Mouse (Mus musculus) stomach, embryonic 14.5 days (tissue): Measurements from ENCODE around the gene Gm5767. TPM values are rescaled to one million over a fixed set of nuclear protein-coding genes. Genes with fewer than 3 reads are reported as not detected.
"Not testable (repeated sequence)": the region's sequence is repeated elsewhere in the genome, so short reads cannot be mapped to it uniquely, and the experiment has no call there.

ENCODE experiments used
- ATAC-seq: fragments of 200-750 bp; cut with Nextera tagmentation; 2 replicates; pipeline ENCODE4 v1.8.0; 2017; ENCODE audit warnings: low read depth, moderate TSS enrichment; ENCODE audit not compliant: insufficient number of reproducible peaks, insufficient read depth, low FRiP score
- H3K27ac ChIP-seq: fragments of 300-500 bp; sonication (generic); 2 replicates; pipeline ENCODE4 v1.5.1; 2014; ENCODE audit warnings: mild to moderate bottlenecking, low read length, moderate library complexity, mixed read lengths
- H3K27me3 ChIP-seq: fragments of 300-500 bp; sonication (generic); 2 replicates; pipeline ENCODE4 v1.6.1; 2014; ENCODE audit warnings: low read length, control low read depth, mixed read lengths; ENCODE audit not compliant: control insufficient read depth, insufficient read depth
- H3K36me3 ChIP-seq: fragments of 300-500 bp; sonication (generic); 2 replicates; pipeline ENCODE4 v1.6.1; 2014; ENCODE audit warnings: mild to moderate bottlenecking, control low read depth, low read length, moderate library complexity, mixed read lengths; ENCODE audit not compliant: control insufficient read depth, insufficient read depth
- H3K4me1 ChIP-seq: fragments of 300-500 bp; sonication (generic); 2 replicates; pipeline ENCODE4 v1.6.1; 2014; ENCODE audit warnings: low read length, control low read depth, mixed read lengths; ENCODE audit not compliant: control insufficient read depth, insufficient read depth
- H3K4me2 ChIP-seq: fragments of 300-500 bp; sonication (generic); replicated peaks from 2 replicates; pipeline ENCODE4 v1.6.1; 2014; ENCODE audit warnings: low read depth, low read length, control low read depth
- H3K4me3 ChIP-seq: fragments of 300-500 bp; sonication (generic); 2 replicates; pipeline ENCODE4 v1.5.1; 2014; ENCODE audit warnings: low read depth, low read length, control low read depth
- H3K9ac ChIP-seq: fragments of 300-500 bp; sonication (generic); replicated peaks from 2 replicates; pipeline ENCODE4 v1.6.1; 2014; ENCODE audit warnings: low read depth, mild to moderate bottlenecking, control low read depth, low read length, moderate library complexity, mixed read lengths
- H3K9me3 ChIP-seq: fragments of 300-500 bp; sonication (generic); 2 replicates; pipeline ENCODE4 v1.6.1; 2016; ENCODE audit warnings: low read depth, low read length, control low read depth; ENCODE audit not compliant: control insufficient read depth
- WGBS: fragments of 180-500 bp; shearing (Covaris S2); extraction: QIAGEN DNeasy Blood & Tissue Kit; methylation state at CpG from one replicate; pipeline ENCODE4 v1.1.7; 2014; 5-methylcytosine and 5-hydroxymethylcytosine counted together
- polyA plus RNA-seq: library from polyadenylated mRNA; unstranded; fragments of >200 nt; fragmentation: Nextera tagmentation; extraction: Ambion mirVana; gene quantifications from 2 replicates; pipeline ENCODE4 v1.2.1, GENCODE M21; 2014

The Gm5767 gene
- polyA plus RNA-seq, 1 experiment from 2014 or later = not detected

DNA sequence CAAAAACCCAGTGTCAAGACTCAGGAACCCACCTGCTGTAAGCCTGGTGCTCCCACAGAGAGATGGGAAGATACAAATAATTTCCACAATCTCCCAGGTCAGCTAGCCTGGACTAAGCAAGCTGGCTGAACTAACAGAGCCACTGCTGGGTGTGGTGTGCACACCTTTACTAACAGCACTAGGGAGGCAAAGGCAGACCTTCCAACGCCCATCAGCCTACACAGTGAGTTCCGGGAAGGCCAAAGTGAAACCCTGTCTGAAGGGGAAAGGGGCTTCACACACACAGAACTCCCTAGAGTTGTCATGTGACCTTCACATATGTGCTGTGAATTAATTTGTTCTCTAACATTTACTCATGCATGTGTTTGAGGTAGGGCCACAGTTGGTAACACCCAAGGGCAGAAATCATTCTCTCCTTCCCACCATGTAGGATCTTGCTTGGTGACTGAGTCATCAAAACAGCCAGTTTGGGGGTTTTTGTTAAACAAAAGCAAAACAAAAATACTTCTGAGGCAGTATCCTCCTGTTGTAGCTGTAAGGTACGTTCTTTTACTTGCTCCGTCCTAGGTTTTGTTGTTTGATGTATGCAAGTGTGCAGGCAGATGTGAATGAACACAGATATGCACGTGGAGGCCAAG is 47.7 kb downstream of the Gm5767 start:
- H3K9ac ChIP-seq = no peak overlapping the region
- WGBS = 84% methylated on average over 5 of the region's 5 CpGs
- no peak overlapping the region for H3K27ac ChIP-seq
- no peak overlapping the region for H3K4me2 ChIP-seq
- no peaks in the 10 kb centered on the region for H3K9me3 ChIP-seq
- no peaks in the 10 kb centered on the region for H3K27me3 ChIP-seq
- H3K4me1 ChIP-seq = no peaks in the 10 kb centered on the region
- H3K4me3 ChIP-seq = no peak overlapping the region
- no peaks in the 10 kb centered on the region; the same call in 1 of the 2 replicates for H3K36me3 ChIP-seq
- no peak for ATAC-seq

DNA sequence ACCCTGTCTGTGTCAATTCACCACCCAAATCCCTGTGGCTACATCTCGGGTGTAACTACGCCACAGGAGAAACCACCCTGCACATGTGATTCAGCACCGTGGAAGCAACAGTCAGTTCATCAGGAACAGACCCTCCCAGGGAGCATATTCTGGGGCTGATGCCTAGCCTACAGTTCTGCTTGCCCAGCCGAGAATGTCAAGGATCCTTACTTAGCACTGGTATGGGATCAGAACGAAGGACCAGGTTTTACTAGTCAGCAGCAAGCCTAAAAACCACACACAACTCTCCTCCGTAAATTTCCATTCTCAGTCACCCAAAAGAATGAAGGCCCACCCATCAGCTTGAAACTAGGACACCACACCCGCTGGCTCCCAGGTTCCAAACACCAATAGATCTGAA is 51.1 kb downstream of the Gm5767 start:
- Histone ChIP-seq H3K4me1 (peaks cover 15% of the 10 kb centered on the region), H3K9me3 (no peaks in the 10 kb centered on the region), H3K27me3 (no peaks in the 10 kb centered on the region), H3K36me3 (no peaks in the 10 kb centered on the region; the same call in 1 of the 2 replicates), H3K4me3 (no peak overlapping the region), H3K4me2 (no peak overlapping the region), H3K9ac (no peak overlapping the region), H3K27ac (no peak overlapping the region)
- ATAC-seq = no peak
- 83% methylated on average over 7 of the region's 7 CpGs for WGBS

DNA sequence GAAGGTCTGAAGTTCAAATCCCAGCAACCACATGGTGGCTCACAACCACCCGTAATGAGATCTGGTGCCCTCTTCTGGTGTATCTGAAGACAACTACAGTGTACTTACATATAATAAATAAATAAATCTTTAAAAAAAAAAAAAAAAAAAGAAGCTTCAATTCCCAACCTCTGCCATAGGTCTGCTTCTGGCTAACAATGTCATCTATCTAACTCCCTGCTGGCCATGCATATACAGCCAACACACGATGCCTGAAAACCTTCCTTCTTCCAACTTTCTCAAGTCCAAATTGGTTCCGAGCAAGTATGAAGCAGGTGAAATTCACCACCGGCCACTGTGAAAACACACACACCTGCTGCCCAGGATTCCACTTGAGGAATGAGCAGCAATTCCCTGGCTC is 51.9 kb downstream of the Gm5767 start:
- peaks cover 15% of the 10 kb centered on the region for H3K4me1 ChIP-seq
- not testable (repeated sequence) for ATAC-seq, H3K4me2 ChIP-seq, H3K9ac ChIP-seq, H3K27me3 ChIP-seq, H3K4me3 ChIP-seq, H3K27ac ChIP-seq, H3K36me3 ChIP-seq, H3K9me3 ChIP-seq
- 85% methylated on average over 3 of the region's 4 CpGs for WGBS

Other genes starting within 250 kb of the Gm5767 start
- 19.0 and 21.7 TPM in 2 replicates for gene Mettl22, start 210.0 kb upstream of the Gm5767 start, polyA plus RNA-seq
- 16.2 and 19.0 TPM in 2 replicates for gene Abat, start 167.3 kb upstream of the Gm5767 start, polyA plus RNA-seq
- 57.1 and 60.0 TPM in 2 replicates for gene Pmm2, start 43.1 kb upstream of the Gm5767 start, polyA plus RNA-seq
- gene Tmem186, start 43.1 kb upstream of the Gm5767 start, polyA plus RNA-seq = 12.1 and 12.3 TPM in 2 replicates
- gene Carhsp1, start 8.6 kb upstream of the Gm5767 start, polyA plus RNA-seq = 35.3 and 37.0 TPM in 2 replicates
- gene Usp7, start 111.5 kb downstream of the Gm5767 start, polyA plus RNA-seq = 56.6 and 65.0 TPM in 2 replicates
- gene 1810013L24Rik, start 149.3 kb downstream of the Gm5767 start, polyA plus RNA-seq = 16.9 and 18.0 TPM in 2 replicates